Mouse (Mus musculus) liver, embryonic 15.5 days (tissue): ENCODE results near the gene Nudt13. TPM values are rescaled to one million over a fixed set of nuclear protein-coding genes. Genes with fewer than 3 reads are reported as not detected.
A peak's percentile ranks its signal among the peaks of the same experiment; 100 is the strongest.

ENCODE experiments used
- ATAC-seq: fragments of 200-750 bp; cut with Nextera tagmentation; 2 replicates; pipeline ENCODE4 v1.8.0; 2017; ENCODE audit warnings: moderate number of reproducible peaks, mild to moderate bottlenecking, moderate library complexity; ENCODE audit not compliant: insufficient read depth
- H3K27ac ChIP-seq: fragments of 300-500 bp; sonication (generic); replicated peaks from 2 replicates; pipeline ENCODE4 v1.5.1; 2015; ENCODE audit warnings: mild to moderate bottlenecking, inconsistent platforms
- H3K27me3 ChIP-seq: fragments of 300-500 bp; sonication (generic); 2 replicates; pipeline ENCODE4 v1.6.1; 2015; ENCODE audit warnings: mild to moderate bottlenecking, inconsistent platforms
- H3K36me3 ChIP-seq: fragments of 300-500 bp; sonication (generic); replicated peaks from 2 replicates; pipeline ENCODE4 v1.6.1; 2015; ENCODE audit warnings: moderate library complexity, mild to moderate bottlenecking, inconsistent platforms
- H3K4me1 ChIP-seq: fragments of 300-500 bp; sonication (generic); replicated peaks from 2 replicates; pipeline ENCODE4 v1.6.1; 2015; ENCODE audit warnings: inconsistent platforms
- H3K4me2 ChIP-seq: fragments of 300-500 bp; sonication (generic); 2 replicates; pipeline ENCODE4 v1.6.1; 2015; ENCODE audit warnings: moderate library complexity, mild to moderate bottlenecking, inconsistent platforms
- H3K4me3 ChIP-seq: fragments of 300-500 bp; sonication (generic); replicated peaks from 2 replicates; pipeline ENCODE4 v1.5.1; 2015; ENCODE audit warnings: mild to moderate bottlenecking, inconsistent platforms
- H3K9ac ChIP-seq: fragments of 300-500 bp; sonication (generic); 2 replicates; pipeline ENCODE4 v1.6.1; 2015; ENCODE audit warnings: moderate library complexity, mild to moderate bottlenecking, inconsistent platforms
- H3K9me3 ChIP-seq: fragments of 300-500 bp; sonication (generic); replicated peaks from 2 replicates; pipeline ENCODE4 v1.6.1; 2016; ENCODE audit warnings: inconsistent platforms
- WGBS: fragments of 180-500 bp; shearing (Covaris S2); methylation state at CpG from one replicate; pipeline ENCODE4 v1.1.7; 2015; ENCODE audit warnings: mixed read lengths; ENCODE audit not compliant: insufficient replicate concordance; 5-methylcytosine and 5-hydroxymethylcytosine counted together
- polyA plus RNA-seq: library from polyadenylated mRNA; unstranded; fragments of >200 nt; fragmentation: Nextera tagmentation; extraction: Ambion mirVana; gene quantifications from 2 replicates; pipeline ENCODE4 v1.2.1, GENCODE M21; 2015

The Nudt13 gene
- 4.5 and 5.0 TPM in 2 replicates for polyA plus RNA-seq

DNA sequence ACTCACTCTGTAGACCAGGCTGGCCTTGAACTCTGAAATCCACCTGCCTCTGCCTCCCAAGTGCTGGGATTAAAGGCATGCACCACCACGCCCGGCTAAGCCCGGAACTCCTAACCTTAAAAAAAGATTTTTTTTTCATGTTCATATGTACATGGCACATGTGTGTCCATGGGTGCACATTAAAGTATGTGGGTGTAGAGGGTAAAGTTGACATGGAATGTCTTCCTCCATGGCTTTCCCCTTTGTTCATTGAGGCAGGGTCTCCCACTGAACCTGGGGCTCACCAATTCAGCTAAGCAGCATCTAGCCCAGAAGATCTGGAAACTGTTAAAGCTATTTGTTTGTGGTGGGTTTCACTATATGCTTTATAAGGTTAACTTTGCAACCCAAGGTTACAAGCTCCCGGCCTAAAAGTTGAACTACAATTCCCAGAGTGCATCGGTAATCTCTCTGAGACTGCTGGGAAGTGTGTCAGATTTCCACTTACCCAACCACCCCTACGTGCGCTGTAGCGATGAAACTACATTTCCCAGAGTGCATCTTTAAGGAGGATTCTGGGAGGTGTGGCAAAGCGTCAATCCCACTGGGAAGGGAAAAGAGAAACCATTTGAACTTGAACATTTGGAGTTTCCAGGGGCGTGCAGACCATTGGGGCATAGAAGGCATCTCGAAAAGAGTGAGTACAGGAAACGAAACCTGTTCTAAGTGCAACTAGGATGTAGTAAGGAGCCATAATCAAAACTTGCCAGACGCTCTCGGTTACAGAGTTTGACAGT is at the start of gene Nudt13:
Gene Nudt13, plus strand, starts transcription at position 581 of the 776 bp plus-strand sequence.
- ATAC-seq: peak; percentile 92
- H3K27ac ChIP-seq: no peak within 1 kb of the TSS
- 21% methylated on average over 14 of the region's 14 CpGs for WGBS
- peak within 1 kb of the TSS; percentile 75 for H3K4me2 ChIP-seq
- peak within 1 kb of the TSS; percentile 59 for H3K9ac ChIP-seq
- H3K36me3 ChIP-seq: no peaks in the 10 kb centered on the region
- peak within 1 kb of the TSS; percentile 73 for H3K4me3 ChIP-seq
- H3K27me3 ChIP-seq: no peaks in the 10 kb centered on the region
- H3K9me3 ChIP-seq: no peaks in the 10 kb centered on the region
- peaks cover 26% of the 10 kb centered on the region for H3K4me1 ChIP-seq

DNA sequence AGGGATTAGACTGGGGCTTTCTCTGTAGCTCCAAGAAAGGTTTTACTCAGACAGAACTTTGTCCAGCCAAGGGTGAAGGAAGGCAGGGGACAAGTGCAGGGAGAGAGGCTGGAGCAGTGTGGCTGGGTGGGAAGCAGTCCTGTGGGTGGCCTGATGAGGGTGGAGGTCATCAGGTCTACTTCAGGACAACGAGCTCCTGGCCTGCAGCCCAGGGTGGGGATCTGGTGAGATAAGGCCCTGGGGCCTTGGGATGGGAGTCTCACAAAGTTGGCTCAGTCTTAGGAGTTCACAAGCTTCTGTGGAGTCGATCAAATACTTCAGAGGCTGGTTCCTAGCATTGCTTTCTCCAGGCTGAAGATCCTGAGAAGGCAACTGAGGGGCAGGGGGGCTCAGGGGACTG is 49.2 kb upstream of the Nudt13 start:
- no peak for ATAC-seq
- Histone ChIP-seq H3K9ac (no peak overlapping the region), H3K4me2 (no peak overlapping the region), H3K4me1 (no peaks in the 10 kb centered on the region), H3K27me3 (no peaks in the 10 kb centered on the region), H3K4me3 (no peak overlapping the region), H3K27ac (no peak overlapping the region), H3K36me3 (no peaks in the 10 kb centered on the region), H3K9me3 (no peaks in the 10 kb centered on the region)
- WGBS: 27% methylated on average over 2 of the region's 2 CpGs

DNA sequence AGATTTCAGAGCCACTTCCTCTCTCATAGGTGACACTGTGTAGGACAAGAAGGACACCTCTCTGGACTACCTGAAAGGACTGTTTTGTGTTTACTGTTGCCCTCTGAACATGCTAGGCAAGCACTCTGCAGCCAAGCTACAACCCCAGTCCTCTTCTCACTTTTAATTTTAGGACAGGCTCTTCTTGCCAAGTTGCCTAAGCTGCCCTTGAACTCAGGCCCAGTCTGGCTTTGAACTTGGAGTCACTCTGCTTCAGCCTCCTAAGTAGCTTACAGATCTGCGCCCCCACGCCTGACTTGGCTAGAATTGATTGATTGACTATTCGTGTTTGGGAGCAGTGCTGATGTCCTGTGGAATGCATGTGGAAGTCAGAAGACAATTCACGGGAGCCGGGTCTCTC is 48.6 kb upstream of the Nudt13 start:
- ATAC-seq: no peak
- no peak overlapping the region for H3K27ac ChIP-seq
- no peak overlapping the region for H3K4me2 ChIP-seq
- H3K27me3 ChIP-seq: no peaks in the 10 kb centered on the region
- no peaks in the 10 kb centered on the region for H3K9me3 ChIP-seq
- H3K36me3 ChIP-seq: no peaks in the 10 kb centered on the region
- H3K9ac ChIP-seq: no peak overlapping the region
- H3K4me1 ChIP-seq: no peaks in the 10 kb centered on the region
- WGBS: 50% methylated on average over 5 of the region's 5 CpGs
- no peak overlapping the region for H3K4me3 ChIP-seq

DNA sequence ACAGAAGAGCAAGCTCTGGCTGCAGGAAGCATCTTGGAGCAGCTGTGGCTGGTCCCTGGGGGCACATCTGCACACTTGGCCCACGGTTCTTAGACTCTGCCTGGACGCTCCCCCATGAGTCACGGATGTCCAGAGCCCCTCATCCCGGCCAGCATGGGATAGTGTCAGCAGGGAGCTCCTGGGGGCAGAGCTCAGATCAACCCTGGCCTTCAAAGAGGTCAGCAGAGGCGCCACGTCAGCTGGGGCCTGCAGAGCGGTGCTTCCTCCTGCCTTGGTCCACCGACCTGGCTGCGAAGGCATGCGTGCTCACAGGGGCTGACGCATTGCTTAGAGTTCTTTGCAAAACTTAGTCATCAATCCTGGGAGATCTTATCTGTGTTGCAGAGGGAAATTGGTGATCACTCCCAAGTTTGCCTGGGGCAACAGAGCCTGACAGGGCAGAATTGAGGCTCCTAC is 47.7 kb upstream of the Nudt13 start:
- no peak overlapping the region for H3K4me2 ChIP-seq
- H3K27ac ChIP-seq: no peak overlapping the region
- ATAC-seq: no peak
- no peak overlapping the region for H3K4me3 ChIP-seq
- no peaks in the 10 kb centered on the region for H3K9me3 ChIP-seq
- H3K4me1 ChIP-seq: no peaks in the 10 kb centered on the region
- 63% methylated on average over 11 of the region's 11 CpGs for WGBS
- no peaks in the 10 kb centered on the region for H3K36me3 ChIP-seq
- H3K27me3 ChIP-seq: no peaks in the 10 kb centered on the region
- H3K9ac ChIP-seq: no peak overlapping the region

DNA sequence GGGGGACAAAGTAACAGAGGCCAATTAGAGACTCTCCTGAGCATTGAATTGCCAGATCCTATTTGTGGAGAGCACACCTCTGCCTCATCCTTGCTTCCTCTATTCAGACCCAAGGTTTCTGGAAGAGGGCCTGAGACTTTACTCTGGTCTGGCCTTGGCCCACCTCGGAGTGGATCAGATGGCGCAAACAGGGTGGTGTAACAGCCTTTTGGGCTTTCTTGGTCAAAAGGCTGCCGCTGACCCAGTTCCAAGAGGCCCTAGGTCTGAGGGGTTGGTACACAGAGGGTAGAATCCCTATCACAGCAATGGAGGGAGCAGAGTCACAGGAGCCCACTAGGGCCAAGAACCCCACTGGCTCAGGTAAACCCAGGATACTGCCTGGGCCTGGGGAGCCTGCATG is 46.5 kb upstream of the Nudt13 start:
- ATAC-seq: no peak
- no peaks in the 10 kb centered on the region for H3K36me3 ChIP-seq
- 75% methylated on average over 3 of the region's 3 CpGs for WGBS

DNA sequence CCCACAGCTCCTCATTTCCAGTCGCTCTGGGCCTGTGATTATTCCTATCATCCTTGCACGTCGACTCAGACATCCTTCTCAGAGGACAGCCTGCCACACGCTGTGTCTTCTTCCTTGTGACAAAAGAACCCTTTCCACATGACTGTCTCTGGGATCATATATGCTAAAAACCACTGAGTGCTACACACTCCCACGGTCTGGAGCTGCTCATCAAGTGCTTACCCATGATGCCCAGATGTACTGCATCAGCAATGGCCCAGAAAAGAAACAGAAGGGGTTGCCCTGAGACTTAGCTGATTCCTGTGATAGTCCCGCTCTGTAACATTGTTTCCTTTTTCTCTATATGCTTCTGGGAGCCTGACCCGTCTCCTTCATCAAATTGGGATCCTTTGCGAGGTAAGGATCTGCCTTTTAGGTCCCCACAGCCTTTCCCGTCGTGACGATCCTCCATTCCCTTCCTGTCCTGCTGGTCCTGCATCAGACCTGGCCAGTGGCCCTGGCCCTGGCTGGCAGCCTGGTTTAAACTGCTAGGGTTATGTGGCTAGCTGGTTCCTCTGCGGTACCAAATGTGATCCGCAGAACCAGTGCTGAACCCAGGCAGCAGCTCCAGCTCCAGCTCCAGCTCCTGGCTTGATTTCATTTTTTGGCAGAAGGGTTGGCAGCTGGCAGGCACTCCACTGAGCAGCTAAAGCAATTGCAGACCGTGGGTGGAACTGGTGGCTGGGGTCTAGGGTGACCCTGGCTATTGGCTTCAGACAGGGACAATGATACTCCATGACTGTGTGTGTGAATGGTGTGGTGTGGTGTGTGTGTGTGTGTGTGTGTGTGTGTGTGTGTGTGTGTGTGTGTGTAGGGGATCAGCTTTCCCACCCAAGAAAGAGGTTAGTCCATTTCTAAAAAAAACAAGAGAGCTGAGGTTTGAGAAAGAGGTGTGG is 44.0 kb upstream of the Nudt13 start:
- no peak overlapping the region for H3K4me2 ChIP-seq
- no peaks in the 10 kb centered on the region for H3K4me1 ChIP-seq
- no peaks in the 10 kb centered on the region for H3K27me3 ChIP-seq
- no peaks in the 10 kb centered on the region for H3K36me3 ChIP-seq
- H3K9ac ChIP-seq: no peak overlapping the region
- no peaks in the 10 kb centered on the region for H3K9me3 ChIP-seq
- no peak for ATAC-seq
- H3K4me3 ChIP-seq: no peak overlapping the region
- 61% methylated on average over 14 of the region's 14 CpGs for WGBS
- H3K27ac ChIP-seq: no peak overlapping the region

More for the DNA sequence above, 46.5 kb upstream of the Nudt13 start:
- Histone ChIP-seq H3K27ac (no peak overlapping the region), H3K9ac (no peak overlapping the region), H3K27me3 (no peaks in the 10 kb centered on the region), H3K4me1 (no peaks in the 10 kb centered on the region), H3K4me2 (no peak overlapping the region), H3K4me3 (no peak overlapping the region), H3K9me3 (no peaks in the 10 kb centered on the region)

- no peaks in the 10 kb centered on the region for H3K9me3 ChIP-seq
- no peak for ATAC-seq
- no peaks in the 10 kb centered on the region; the same call in 1 of the 2 replicates for H3K27me3 ChIP-seq
- no peak overlapping the region for H3K9ac ChIP-seq
- 35% methylated on average over 8 of the region's 8 CpGs for WGBS
- H3K4me1 ChIP-seq: no peaks in the 10 kb centered on the region
- no peak overlapping the region for H3K4me3 ChIP-seq
- H3K4me2 ChIP-seq: no peak overlapping the region
- no peaks in the 10 kb centered on the region for H3K36me3 ChIP-seq
- H3K27ac ChIP-seq: no peak overlapping the region
Measured at GRCm38 (mm10) chr14:20258185-20259113, 36.0 kb upstream of the Nudt13 start.

DNA sequence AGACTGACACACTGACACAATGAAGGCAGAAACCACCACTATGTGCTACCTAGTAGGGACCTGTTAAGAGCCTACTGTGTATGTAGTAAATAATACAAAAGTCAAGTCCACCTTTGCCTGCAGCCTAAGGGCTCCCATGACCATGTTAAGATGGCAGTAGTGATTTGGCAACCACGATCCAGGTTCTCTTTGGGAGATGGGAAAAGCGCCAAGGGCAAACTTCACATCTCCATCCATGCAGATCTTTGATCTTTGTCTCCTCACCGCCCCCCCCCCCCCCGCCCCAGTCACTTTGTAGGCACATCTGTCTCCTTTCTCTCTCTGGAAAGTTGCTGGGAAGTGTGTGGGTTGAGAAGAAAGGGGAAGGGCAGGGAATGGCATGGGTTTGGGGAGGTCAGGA is 32.2 kb upstream of the Nudt13 start:
- 55% methylated on average over 4 of the region's 4 CpGs for WGBS
- Histone ChIP-seq H3K4me2 (no peak overlapping the region), H3K27ac (no peak overlapping the region), H3K9me3 (no peaks in the 10 kb centered on the region), H3K27me3 (no peaks in the 10 kb centered on the region; the same call in 1 of the 2 replicates), H3K9ac (no peak overlapping the region), H3K4me1 (no peaks in the 10 kb centered on the region), H3K4me3 (no peak overlapping the region), H3K36me3 (no peaks in the 10 kb centered on the region)
- ATAC-seq: no peak

DNA sequence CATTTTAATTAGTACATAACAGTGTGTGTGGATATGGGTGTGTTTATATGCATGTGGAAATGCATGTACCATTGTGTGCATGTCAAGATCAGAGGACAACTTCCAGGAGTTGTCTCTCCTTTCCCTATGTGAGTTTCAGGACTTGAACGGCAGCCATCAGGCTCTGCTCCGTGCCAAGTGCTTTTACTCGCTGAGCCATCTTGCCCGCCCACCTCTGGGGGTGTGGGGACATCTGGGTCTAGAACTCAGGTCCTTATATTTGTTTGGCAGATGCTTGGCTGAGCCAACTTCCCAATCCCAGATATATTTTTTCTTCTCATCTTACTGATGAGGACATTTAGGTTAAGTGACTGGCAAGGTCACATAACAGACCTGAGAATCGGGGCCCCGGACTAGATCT is 26.1 kb upstream of the Nudt13 start:
- no peaks in the 10 kb centered on the region for H3K4me1 ChIP-seq
- no peaks in the 10 kb centered on the region for H3K36me3 ChIP-seq
- 62% methylated on average over 6 of the region's 6 CpGs for WGBS
- H3K9me3 ChIP-seq: no peaks in the 10 kb centered on the region
- no peak overlapping the region for H3K27ac ChIP-seq
- peak overlapping the region; percentile 32; the same call in 1 of the 2 replicates for H3K4me2 ChIP-seq
- H3K4me3 ChIP-seq: no peak overlapping the region
- H3K27me3 ChIP-seq: no peaks in the 10 kb centered on the region
- H3K9ac ChIP-seq: no peak overlapping the region
- no peak for ATAC-seq

- no peak within 1 kb of the TSS for H3K9ac ChIP-seq
- peak within 1 kb of the TSS; percentile 14; the same call in 1 of the 2 replicates for H3K4me3 ChIP-seq
- peak; percentile 81 for ATAC-seq
- H3K9me3 ChIP-seq: no peaks in the 10 kb centered on the region
- WGBS: 54% methylated on average over 6 of the region's 6 CpGs
- no peaks in the 10 kb centered on the region for H3K27me3 ChIP-seq
- H3K36me3 ChIP-seq: no peaks in the 10 kb centered on the region
- H3K4me1 ChIP-seq: no peaks in the 10 kb centered on the region
- H3K4me2 ChIP-seq: peak within 1 kb of the TSS; percentile 32
- 0 out of 2 replicates have a peak within 1 kb of the TSS, but pooled peaks have one; percentile 6 for H3K27ac ChIP-seq
Measured at GRCm38 (mm10) chr14:20269082-20269809, 25.3 kb upstream of the Nudt13 start, which contains the start of gene Kcnk16. Kcnk16 (minus strand) TSS chr14:20269199.
